ENCODE assay signal across 9 mouse cellular contexts in the genomic region with DNA sequence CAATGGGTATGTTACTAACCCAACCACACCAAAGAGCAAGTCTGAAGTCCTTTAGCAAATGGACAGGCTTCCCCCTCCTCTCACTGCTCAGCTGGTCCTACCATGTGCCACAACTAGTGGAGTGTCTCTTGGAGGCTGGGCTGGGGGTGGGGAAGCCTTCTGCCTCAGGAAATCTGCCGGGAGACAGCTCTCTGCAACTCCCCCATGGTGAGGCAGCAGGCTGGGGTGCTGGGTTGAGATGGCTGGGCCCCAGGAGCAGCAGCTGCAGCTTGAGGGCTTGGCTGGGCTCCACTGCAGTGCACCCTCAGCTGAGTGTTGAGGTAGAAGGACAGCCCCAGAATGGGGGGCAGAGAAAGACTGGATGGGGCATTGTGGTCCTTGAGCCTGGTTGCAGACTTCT. TPM values are rescaled to one million over a fixed set of nuclear protein-coding genes. Genes with fewer than 3 reads are reported as not detected.
DNase-seq lines count a peak whose midpoint lies in the region; ATAC-seq lines count a peak whose summit lies in the region.
"Had no signal": no experiment of that assay in that cellular context is flagged by ENCODE, and none has a peak within 500 bp of the region (broad histone marks: within the 10 kb centered on the region; RNA-seq: fewer than 3 reads in every experiment).

No protein-coding gene starts in this region.

- WGBS in heart, embryonic 10.5 days: 21% methylated on average over 1 of the region's 1 CpGs
- 31% methylated on average over 1 of the region's 1 CpGs for WGBS in forebrain, embryonic 15.5 days

- no peaks in the 10 kb centered on the region for H3K9me3 ChIP-seq in heart, embryonic 10.5 days
- H3K9me3 ChIP-seq in forebrain, embryonic 15.5 days: no peaks in the 10 kb centered on the region
- H3K9me3 ChIP-seq: liver, embryonic 15.5 days had no signal

- H3K36me3 ChIP-seq in heart, embryonic 10.5 days: no peaks in the 10 kb centered on the region
- no peaks in the 10 kb centered on the region for H3K36me3 ChIP-seq in forebrain, embryonic 15.5 days
- H3K36me3 ChIP-seq: liver, embryonic 15.5 days had no signal

- no peak overlapping the region for H3K27ac ChIP-seq in heart, embryonic 10.5 days
- 0 out of 2 replicates have a peak overlapping the region, but pooled peaks have one; percentile 23 for H3K27ac ChIP-seq in forebrain, embryonic 15.5 days (replicated peaks)
- H3K27ac ChIP-seq: liver, embryonic 15.5 days had no signal

- DNase-seq in heart, adult 11 months: peak; percentile 91
- no peak for DNase-seq in heart, embryonic 10.5 days (ENCODE audit: low spot score)
- peak; percentile 25 for DNase-seq in Muller cell, postnatal 12 days (ENCODE audit: inconsistent ontology term)
- peak; percentile 64 to 77 for DNase-seq in left cerebral cortex, postnatal 36 days (ENCODE audit: low spot score in 2 of 2)
- DNase-seq in embryo, embryonic 11 days: no peak
- DNase-seq in yolk sac, embryonic 10.5 days (ENCODE audit: low spot score): no peak

- H3K27me3 ChIP-seq in heart, embryonic 10.5 days (ENCODE audit: insufficient read depth, poor library complexity, severe bottlenecking): peaks cover 66% of the 10 kb centered on the region
- H3K27me3 ChIP-seq in forebrain, embryonic 15.5 days: peaks cover 9% of the 10 kb centered on the region

- intact Hi-C loops in left cerebral cortex, postnatal 36 days (cut with DNase I): loop anchor here (2.0 to 5.0 kb wide), 4 partner anchors 79 to 199 kb away; a partner anchor contains a TSS

- H3K4me2 ChIP-seq in forebrain, embryonic 15.5 days (replicated peaks): peak overlapping the region; percentile 80
- H3K4me2 ChIP-seq: liver, embryonic 15.5 days had no signal

- H3K9ac ChIP-seq in forebrain, embryonic 15.5 days (replicated peaks): no peak overlapping the region
- H3K9ac ChIP-seq: liver, embryonic 15.5 days had no signal

- no peak for ATAC-seq in forebrain, embryonic 15.5 days (replicated peaks)
- ATAC-seq in activated CD4-positive, CD25-positive, alpha-beta regulatory T cell, adult 4 months: no peak

- no peak overlapping the region for H3K4me3 ChIP-seq in heart, embryonic 10.5 days
- H3K4me3 ChIP-seq in forebrain, embryonic 15.5 days: peak overlapping the region; percentile 62

- H3K4me1 ChIP-seq in heart, embryonic 10.5 days: 0 out of 2 replicates have a peak, but pooled peaks cover 3% of the 10 kb centered on the region
- H3K4me1 ChIP-seq in forebrain, embryonic 15.5 days: peaks cover 18% of the 10 kb centered on the region
- H3K4me1 ChIP-seq: liver, embryonic 15.5 days had no signal

RNA-seq across cellular contexts. Expression of a gene that starts 2.1 kb away (rescaled TPM):
- 7.7 and 17.3 TPM in 2 replicates for polyA plus RNA-seq in heart, embryonic 10.5 days (2016; fragmentation: Nextera tagmentation; extraction: Ambion mirVana)
- polyA plus RNA-seq in forebrain, embryonic 15.5 days (2015; fragmentation: Nextera tagmentation; extraction: Ambion mirVana): 3.6 and 5.1 TPM in 2 replicates
- 100 to 1,000 TPM; 156 to 160 TPM for total RNA-seq in left cerebral cortex, postnatal 36 days (2021)
- polyA plus RNA-seq in activated CD4-positive, CD25-positive, alpha-beta regulatory T cell, adult 4 months (2017; shearing (Covaris generic)): not detected

Comparison
In these comparisons a context has a peak if more than half of its experiments do, and no peak if none do; other contexts are left out.
1. DNase-seq: peak in heart, adult 11 months (single experiment), Muller cell, postnatal 12 days (single experiment) and left cerebral cortex, postnatal 36 days (2 of 2); none in heart, embryonic 10.5 days (single experiment), embryo, embryonic 11 days (single experiment) and yolk sac, embryonic 10.5 days (single experiment).